Mouse (Mus musculus) heart, postnatal 4 days (tissue): ENCODE measurements around the gene Med13l. TPM values are rescaled to one million over a fixed set of nuclear protein-coding genes. Genes with fewer than 3 reads are reported as not detected.
A peak's percentile ranks its signal among the peaks of the same experiment; 100 is the strongest.

ENCODE experiments used
- DNase-seq: peaks from one replicate; pipeline ENCODE4 v3.0.0; 2021
- total RNA-seq, 2 experiments: library from RNA; stranded (reverse); gene quantifications; 2 replicates each; pipeline ENCODE4 v1.2.3; 2021

Gene Med13l
- total RNA-seq, 2 experiments from 2014 or later, result 38.5 to 40.9 TPM

DNA sequence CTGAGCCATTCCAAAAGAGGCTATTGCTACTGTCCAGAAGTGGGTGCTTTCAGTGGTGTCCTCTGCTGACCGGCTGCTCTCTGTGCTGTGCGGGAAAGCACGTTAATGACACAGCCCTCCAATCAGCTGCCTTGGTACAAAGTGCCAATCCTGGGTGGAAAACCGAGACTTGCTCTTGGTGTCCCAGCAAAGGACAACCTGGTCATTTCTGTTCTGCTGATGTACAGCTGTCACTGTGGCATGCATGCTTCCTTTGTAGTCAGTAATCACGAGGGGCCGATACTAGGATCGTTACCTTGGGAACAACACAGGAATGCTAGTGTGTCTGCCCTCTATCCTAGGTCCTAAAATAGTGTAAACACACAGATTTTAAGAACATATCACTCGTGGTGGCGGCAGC is 142.2 kb downstream of the Med13l start:
- DNase-seq, result no peak

DNA sequence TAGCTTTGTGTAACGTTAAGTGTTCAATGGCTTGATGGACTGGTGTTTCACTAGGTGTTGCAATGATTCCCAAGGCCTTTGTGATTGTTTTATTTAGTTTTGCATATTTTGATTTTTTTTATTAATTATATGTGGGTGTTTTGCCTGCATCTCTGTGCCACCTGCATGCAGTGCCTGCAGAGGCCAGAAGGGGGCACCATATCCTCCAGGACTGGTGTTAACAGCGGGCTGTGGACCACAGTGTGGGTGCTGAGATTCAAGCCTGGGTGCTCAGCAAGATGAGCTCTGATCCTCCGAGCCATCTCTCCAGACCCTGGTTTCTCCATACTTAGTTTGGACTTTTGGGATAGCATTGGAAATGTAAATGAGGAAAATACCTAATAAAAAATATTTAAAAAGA is 143.7 kb downstream of the Med13l start:
- peak; percentile 37 for DNase-seq

DNA sequence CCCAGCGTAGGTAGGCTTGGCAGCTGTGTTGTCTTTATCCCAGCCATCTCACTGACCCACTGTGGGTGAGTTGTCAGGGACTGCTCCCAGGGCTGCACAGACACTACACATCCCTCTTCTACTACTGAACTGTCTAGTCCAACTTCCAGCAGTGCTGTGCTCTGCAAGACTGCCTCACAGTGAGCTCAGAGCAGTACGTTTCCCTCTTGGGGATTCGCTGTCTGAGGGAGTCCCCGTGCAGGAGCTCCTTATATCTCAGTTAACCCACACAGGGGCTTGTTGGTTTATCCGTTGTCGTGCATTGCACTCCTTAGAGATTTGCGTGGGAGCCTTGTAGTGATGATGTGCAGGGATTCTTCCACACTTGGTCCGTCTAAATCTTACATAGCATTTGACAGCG is 144.5 kb downstream of the Med13l start:
- DNase-seq, result no peak

DNA sequence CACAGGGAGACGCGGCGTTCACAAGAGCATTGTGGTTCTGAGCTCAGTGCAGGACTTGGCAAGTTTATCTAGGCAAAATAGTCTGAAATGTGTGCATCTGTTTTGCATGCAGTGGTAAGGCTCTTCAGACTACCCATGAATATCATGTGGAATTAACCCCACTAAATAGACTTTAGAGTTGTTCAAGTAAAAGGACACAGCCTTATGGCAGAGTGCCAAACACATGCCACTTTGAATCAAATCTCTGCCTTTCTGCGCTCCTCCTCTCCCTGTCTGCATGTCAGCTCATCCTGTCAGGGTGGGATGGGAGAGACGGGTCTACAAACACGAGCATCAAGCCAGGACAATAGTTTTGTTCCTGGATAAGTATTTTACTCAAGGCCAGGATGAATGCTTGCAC is 145.5 kb downstream of the Med13l start:
- no peak for DNase-seq

DNA sequence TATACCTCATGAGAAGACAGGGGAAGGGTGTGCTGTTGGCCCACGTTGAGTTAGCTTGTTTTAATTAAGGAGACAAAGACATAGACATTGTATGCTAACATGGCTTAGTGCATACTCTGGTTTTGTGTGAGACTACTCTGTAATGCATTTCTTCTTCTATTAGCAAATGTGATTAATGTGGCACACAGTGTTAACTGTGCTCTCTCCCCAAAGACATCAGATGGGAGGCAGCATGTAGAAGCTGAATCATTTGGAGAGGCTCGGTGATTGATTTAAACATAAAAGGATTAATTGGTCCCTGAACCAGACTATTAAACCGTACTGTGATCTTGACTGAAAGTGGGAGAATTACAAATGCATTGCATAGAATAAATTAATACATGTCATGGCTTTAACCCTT is 145.9 kb downstream of the Med13l start:
- no peak for DNase-seq

DNA sequence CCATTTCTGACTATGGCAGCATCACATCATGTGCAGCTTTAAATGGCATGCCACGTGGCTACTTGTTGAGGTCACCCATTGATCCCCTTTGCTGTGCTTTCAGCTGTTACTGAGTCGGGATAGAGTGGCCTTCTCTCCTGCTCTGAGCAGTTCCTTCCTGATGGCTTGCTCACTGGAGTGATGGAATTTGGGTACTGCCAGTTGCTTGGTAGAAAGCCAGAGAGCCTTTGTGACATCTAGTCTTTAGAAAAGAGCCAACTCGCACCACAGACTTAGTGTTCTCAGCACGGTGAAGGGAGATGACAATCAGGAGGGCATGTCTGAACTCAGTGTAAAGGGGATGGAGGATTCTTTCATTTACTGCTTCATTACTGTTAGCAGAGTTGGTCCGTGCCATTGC is 147.0 kb downstream of the Med13l start:
- DNase-seq, result no peak

DNA sequence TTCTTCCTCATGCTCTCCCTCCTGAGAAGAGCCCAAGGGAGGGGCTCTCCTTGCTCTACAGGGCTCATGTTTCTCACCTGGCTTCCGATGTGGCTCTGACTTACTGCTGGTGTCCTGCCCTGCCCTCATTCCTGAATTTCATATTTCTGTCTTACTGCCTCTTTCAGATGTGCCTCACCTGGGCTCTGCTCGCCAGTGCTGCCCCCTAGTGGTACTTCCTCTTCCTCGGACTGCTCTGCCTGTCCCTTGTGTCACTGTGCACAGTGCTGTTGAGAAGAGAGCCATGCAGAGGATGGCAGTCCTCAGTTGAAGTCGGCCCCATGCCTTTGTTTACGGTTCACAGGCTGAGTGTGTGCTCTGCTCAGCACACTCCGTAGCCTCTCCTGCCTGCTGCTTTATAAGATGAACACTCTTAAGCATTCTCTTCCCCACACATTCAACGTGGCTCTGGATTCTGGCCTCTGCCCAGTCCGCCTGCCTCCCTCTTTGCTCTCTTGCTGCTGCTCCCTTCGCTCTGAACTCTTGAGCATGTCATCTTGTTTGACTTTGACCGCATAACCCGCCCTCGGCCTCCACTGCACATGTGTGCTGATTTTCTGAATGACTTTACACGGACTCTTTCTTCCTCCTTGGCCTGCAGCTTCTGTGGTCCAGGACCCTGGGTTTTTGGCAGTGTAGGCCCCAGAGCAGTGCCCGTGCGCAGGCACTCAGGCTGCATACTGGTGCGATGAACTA is 147.9 kb downstream of the Med13l start:
- DNase-seq, result peak; percentile 82

DNA sequence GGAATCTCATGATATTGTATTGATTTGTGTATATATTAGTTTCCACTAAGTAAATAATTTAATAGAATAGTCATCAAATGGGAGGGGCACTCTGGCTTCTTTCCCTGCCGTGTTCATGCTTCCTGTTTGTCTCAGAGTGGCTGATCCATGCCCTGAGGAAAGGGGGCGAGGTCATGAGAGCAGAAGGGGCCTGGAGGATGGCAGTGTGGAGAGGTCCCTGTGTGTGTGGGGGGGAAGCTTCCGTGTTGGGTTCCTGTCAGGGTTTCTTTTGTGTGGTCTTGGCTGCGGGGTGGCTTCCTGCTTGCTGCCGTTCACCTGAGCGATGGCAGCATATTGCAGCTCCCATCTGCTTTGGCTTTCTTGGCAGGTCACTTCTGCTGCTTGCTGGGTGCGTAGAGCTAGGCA is 149.4 kb downstream of the Med13l start:
- DNase-seq, result no peak

DNA sequence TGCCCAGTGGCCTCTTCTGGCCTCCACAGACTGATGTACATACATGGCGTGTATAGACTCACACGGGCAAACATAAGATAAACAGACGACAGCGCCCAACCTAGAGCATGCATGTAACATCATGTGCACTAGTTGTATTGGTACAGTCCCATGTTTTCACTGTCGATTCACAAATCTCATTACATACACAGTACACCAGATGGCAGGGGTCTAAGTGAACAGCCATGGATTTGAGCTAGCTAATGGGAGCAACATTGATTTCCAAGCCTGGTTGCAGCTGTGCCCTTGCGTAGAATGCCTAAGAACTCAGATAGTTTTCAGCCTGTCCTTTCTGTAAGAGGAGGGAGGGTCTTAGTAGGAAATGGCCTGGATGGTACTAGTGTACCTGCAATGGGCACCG is 155.0 kb downstream of the Med13l start:
- no peak for DNase-seq

DNA sequence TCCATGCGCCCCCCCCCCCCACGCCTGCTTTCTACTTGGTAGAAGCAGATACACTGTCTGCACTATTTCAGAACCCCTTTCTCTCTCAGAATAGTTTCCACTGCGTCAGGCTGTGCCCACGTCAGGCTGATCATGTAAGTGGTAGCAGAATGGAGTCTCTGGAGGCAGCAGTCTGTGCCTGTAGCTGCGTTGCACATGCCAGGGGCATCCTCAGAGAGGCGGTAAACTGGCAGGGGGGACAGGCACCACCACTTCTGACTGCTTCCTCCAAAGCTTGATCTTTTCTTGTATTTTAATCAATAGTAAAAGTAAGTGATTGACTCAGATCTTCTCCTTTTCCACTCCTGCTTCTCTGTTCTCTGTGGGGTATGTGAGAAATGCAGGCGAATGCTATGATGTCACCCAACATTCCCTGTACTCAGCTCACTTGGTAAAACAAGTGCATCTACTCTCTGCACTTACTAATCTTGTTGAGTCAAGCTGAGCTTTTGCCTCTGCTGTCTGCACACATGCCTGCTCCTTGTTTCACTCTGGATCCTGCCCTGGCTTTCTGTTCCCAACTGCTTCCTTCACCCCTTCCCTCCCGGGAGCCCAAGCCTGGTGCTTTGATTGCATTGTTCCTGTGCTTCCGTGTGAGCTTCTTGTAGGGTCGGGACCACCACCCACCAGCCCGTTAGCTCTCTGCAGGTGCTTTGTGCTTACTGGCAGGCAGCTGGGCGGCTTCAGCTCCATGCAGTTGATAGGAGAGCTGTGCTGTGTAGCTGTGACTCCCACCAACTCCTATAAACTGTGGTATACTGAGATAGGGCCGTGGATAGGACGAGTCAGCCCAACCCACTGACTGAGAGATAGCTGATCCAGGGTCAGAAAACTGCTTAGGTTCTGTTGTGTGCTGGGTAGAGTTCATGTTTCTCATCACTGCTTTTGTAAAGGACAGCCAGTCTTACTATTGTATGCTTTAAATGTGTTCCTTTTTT is 156.1 kb downstream of the Med13l start:
- no peak for DNase-seq

DNA sequence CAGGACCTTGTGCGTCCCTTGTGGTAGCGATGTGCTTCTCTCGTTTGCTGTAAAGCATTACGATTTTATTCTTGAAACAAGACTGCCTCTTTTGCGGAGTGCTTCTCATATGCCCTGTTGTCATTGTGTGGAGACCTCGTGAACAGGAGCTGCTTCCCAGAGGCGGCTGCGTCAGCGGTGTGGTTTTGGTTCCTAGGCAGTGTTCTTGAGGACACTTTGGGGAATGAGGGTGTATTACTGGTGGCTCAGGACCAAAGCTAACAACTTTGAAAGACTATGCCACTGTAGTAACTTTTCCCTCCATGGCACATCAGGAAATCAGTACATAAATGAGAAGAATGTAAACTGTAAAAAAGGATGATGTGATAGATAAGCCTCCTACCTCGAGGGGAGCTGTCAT is 157.0 kb downstream of the Med13l start:
- no peak for DNase-seq

DNA sequence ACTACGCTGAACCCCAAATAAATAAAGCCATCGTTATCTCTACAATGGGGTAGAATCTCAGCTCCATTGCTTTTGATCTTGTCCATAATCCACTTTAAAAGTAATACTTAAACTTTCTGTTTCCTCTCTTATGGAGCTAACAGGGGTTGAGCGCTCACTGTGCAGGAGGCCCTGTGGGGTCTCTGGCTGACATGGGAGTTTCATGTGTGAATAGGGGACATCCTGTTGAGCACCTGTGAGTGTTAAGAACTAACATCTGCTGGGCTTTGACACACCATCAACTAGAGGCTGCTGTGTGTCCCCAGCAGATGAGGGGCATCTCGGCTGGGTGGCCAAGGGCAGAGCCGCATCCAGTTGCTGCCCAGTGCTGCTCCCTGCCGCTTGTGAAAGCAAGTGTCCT is 157.6 kb downstream of the Med13l start:
- no peak for DNase-seq

DNA sequence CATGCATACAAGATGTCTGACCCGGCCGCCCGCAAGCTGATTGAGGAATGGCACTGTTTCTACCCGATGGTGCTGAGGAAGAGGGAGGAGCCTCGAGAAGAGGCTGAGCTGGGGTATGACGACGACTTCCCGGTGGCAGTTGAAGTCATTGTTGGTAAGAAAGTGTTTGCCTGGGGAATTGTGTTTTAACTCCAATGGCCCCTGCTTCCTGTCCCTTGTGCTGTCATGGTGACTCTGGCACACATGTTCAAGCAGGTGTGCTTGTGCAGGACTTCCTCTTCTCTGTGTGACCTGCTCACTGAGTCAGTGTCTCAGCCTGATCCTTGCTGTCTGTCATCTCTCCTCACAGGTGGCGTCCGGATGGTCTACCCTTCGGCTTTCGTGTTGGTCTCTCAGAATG is 160.9 kb downstream of the Med13l start:
- no peak for DNase-seq

DNA sequence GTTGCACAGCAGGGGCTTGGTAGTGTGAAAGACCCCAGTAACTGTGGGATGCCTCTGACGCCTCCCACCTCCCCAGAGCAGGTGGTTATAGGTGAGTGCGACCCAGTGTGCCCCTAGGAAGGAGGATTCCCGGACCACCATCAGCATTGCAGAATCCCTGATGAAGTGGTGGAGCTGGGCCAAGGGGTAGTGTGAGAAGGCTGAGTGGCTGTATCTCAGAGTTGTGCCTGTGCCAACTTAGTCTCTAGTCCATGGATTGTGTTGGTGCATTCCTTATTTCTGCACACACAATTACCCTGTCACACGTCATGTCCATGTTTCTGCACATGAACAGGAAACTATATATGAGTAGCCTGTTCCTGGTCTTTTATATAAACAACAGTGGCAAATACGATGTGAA is 161.4 kb downstream of the Med13l start:
- no peak for DNase-seq

DNA sequence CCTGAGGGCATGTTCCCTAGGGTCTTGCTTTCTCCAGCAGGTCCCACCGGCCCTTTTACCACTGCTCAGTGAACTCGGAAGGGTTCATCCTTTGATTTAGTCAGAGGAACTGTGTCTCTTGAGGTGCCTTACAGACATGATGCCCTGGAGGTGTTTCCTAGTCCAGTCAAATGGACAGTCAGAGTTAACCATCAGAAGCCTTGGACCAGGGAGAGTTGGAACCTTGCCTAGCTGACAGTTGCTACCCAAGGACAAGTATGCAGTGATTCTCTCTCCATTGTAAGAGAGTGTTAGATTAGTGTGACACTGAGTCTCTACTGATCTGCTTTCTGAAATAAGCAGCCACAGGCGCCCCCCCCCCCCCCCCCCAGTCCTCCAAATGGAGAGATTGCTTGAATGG is 162.0 kb downstream of the Med13l start:
- DNase-seq, result no peak

DNA sequence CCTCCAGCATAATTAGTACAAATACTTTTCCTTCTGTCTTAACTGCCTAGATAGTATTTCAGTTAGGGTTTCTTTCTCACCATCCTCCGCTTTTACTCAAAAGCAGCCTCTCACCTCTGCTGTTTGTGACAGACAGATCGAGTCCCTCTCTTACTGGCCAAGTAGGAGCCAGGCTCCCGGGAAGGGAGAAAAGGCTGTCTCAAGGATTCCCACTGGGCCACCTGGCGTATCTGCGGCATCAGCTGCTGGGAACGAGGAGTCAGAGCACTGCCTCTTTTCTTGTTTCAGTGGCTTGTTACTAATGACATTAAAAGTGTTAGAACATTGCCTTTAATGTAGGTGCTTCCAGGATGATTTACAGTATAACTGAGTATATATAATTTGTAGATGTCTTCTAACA is 164.9 kb downstream of the Med13l start:
- no peak for DNase-seq

DNA sequence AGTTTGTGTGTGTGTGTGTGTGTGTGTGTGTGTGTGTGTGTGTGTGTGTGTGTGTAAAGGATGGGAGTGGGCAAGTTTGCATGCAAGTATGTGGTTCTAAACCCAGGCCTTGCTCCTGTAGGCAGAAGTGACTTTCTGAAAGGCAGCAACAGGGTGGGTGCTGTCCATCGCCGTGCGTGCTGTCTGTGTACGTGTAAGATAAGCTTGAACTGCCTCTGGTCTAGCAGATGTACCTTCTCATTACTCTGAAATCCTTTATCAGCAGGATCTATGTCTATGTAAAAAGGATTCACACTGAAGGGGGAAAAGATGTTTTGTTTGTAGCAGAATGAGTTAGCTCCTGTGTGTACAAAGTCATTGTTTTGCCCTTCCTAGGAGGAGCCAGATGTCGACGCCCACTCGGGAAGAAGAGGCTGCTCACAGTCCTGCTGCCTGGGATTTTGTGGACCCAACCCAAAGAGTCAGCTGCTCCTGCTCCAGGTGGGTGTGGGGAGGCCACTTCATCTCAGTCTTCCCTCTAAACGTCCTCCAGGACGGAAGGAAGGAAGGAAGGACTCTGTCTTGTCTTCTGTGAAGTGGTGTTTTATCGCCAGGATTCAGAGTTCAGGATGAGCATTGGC is 165.5 kb downstream of the Med13l start:
- DNase-seq, result no peak

DNA sequence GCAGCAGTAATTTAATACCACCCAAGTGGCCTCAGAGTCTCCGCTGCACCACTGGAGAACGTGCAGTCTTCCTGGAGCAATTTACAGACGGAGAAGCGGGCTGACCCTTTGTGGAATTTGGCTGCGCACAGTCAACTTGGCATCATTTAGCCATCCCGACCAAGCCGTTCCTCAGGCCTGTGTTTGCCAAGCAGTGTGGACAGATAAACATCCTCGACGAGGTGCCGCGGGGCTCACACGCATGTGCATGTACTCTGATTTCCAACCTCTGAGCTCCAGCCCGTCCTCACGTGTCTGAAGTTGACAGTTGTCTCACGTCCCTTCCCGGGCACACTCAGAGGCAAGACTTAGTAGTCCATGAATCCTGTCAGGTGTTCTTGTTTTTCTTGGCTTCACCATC is 166.9 kb downstream of the Med13l start:
- DNase-seq, result no peak

DNA sequence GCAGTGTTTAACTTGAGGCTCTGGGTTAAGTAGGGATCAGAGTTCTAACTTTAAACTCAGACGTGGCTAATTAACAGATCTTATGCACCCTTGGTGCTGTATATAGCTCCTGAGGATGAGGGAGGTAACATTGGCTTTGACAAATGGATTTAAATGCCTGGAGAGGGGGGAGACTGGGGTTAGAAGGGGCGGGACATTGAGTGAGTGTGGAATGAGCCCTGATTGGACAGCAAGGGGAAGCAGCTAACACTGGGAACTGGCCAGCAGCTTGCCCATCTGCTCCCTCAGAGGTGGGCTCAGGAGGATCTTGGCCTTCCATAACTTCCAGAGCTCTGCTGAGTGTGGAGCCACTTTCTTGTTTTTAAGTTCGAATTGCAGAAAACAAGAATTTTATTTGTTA is 171.7 kb downstream of the Med13l start:
- DNase-seq, result no peak

DNA sequence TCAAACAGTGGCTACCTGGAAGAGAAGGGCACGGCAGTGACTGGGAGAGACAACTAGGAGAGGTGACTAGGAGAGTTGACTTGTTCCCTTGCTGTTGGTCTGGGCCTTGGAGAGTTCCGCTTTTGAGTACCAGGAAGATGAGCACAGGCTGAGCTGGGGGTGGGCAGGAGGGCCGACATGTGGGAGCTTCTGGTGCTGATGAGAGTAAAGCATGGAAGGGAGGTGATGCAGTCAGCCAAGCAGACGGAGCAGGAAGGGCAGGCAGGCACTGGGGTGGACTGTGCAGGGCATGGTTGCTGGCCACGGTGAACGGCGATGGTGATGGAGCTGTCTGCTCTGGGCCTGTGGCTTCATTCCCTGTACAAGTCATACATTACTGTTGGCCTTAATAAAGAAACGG is 172.2 kb downstream of the Med13l start:
- DNase-seq, result no peak

DNA sequence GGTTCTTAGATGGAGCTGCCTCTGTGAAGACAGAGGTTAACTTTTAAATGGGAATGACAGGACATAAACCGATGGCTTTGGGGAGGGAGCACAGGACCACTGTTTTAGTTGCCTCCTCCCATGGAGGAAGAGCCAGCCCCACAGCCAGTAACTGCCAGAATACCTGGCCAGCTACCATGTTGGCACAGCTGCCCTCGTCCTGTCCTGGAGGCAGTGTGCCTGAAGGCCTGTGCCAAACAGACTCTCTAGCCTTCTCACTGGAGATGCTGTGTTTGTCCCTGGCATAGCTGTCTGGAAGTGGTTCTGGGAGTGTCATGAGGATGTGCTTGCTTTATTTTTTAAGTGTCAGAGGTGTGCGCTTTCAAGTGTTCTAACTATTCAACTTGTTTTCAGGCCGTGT is 173.1 kb downstream of the Med13l start:
- DNase-seq, result no peak

DNA sequence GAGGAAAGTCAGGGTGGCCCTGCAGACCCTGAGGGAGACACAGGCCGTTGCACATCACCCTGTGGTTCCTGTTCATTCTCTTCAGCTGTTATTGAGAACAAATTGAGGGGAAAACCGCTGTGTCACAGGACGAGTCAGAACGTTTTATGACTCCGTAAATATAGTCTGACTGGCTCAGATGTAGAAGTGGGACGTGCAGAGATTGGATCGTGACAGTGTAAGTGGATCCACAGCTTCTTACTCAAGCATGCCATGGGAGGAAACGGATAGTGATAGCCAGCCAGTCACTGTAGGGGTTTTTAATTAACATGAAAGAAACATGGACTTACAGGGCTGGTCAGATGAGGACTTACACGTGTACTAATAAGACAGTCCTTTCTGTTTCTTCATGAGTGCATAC is 174.0 kb downstream of the Med13l start:
- no peak for DNase-seq

DNA sequence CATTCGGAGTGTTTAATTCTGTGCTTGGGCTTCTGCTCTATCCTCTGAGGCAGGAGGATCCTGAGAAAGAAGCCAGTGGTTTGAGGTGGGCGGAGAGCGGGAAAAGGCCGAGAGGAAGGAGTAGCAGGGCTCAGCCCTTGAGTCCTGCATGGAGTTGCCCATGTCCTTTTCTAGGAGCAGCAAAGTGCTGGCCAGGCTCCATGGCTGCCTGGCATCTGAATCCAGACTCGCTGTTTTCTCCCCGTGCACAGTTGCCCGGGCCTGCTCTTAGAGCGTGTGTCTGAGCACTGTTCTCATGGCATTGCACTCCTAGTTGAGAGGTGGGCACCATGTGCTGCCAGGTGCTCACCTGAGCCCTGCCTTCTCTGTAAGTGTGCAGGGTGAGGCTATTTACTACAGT is 175.3 kb downstream of the Med13l start:
- no peak for DNase-seq
